Comparison of ENCODE assay signal across 22 mouse cellular contexts in genomic region chr1:54777104-54777503, GRCm38 (mm10).
DNase-seq lines count a peak whose midpoint lies in the region; ATAC-seq and TF ChIP-seq lines count a peak whose summit lies in the region.
"Had no signal": no experiment of that assay in that cellular context is flagged by ENCODE, and none has a peak within 500 bp of the region (broad histone marks: within the 10 kb centered on the region; RNA-seq: fewer than 3 reads in every experiment).

No protein-coding gene starts in this region.

- no peak overlapping the region for H3K9ac ChIP-seq in heart, postnatal 0 days (replicated peaks; ENCODE audit: low read depth, low read length)
- no peak overlapping the region for H3K9ac ChIP-seq in heart, embryonic 12.5 days
- H3K9ac ChIP-seq in kidney, postnatal 0 days (ENCODE audit: low read depth, low read length): no peak overlapping the region
- H3K9ac ChIP-seq: embryonic facial prominence, embryonic 13.5 days; forebrain, embryonic 12.5 days; forebrain, postnatal 0 days; heart, embryonic 13.5 days; hindbrain, embryonic 14.5 days; intestine, embryonic 15.5 days had no signal

- H3K4me1 ChIP-seq in heart, postnatal 0 days (ENCODE audit: control insufficient read depth, insufficient read depth): 0 out of 2 replicates have a peak, but pooled peaks cover 5% of the 10 kb centered on the region
- H3K4me1 ChIP-seq in heart, embryonic 12.5 days (replicated peaks): peaks cover 5% of the 10 kb centered on the region; the same call in 1 of the 2 replicates
- no peaks in the 10 kb centered on the region for H3K4me1 ChIP-seq in kidney, postnatal 0 days (replicated peaks; ENCODE audit: insufficient read depth, low read length)
- H3K4me1 ChIP-seq: embryonic facial prominence, embryonic 13.5 days; forebrain, embryonic 12.5 days; hindbrain, embryonic 10.5 days; intestine, embryonic 15.5 days had no signal

- H3K4me2 ChIP-seq in heart, postnatal 0 days (ENCODE audit: low read depth, low read length): no peak overlapping the region
- H3K4me2 ChIP-seq in heart, embryonic 12.5 days: no peak overlapping the region
- no peak overlapping the region for H3K4me2 ChIP-seq in kidney, postnatal 0 days (ENCODE audit: low read length)
- H3K4me2 ChIP-seq: embryonic facial prominence, embryonic 13.5 days; forebrain, embryonic 12.5 days; heart, embryonic 13.5 days; hindbrain, embryonic 14.5 days; intestine, embryonic 15.5 days had no signal

- no peak overlapping the region for H3K4me3 ChIP-seq in heart, postnatal 0 days (ENCODE audit: low read depth, low read length)
- no peak overlapping the region for H3K4me3 ChIP-seq in heart, embryonic 12.5 days
- H3K4me3 ChIP-seq in kidney, postnatal 0 days (replicated peaks; ENCODE audit: low read depth, low read length): no peak overlapping the region
- H3K4me3 ChIP-seq: embryonic facial prominence, embryonic 13.5 days; forebrain, embryonic 12.5 days; heart, embryonic 13.5 days; hindbrain, embryonic 10.5 days; intestine, embryonic 15.5 days had no signal

- no peaks in the 10 kb centered on the region for H3K36me3 ChIP-seq in heart, postnatal 0 days (replicated peaks; ENCODE audit: control insufficient read depth, insufficient read depth, low read length)
- no peaks in the 10 kb centered on the region for H3K36me3 ChIP-seq in heart, embryonic 12.5 days
- H3K36me3 ChIP-seq in kidney, postnatal 0 days (ENCODE audit: insufficient read depth, low read length): no peaks in the 10 kb centered on the region
- H3K36me3 ChIP-seq: embryonic facial prominence, embryonic 13.5 days; forebrain, embryonic 12.5 days; heart, embryonic 13.5 days; hindbrain, embryonic 10.5 days; intestine, embryonic 15.5 days had no signal

- H3K27ac ChIP-seq in heart, postnatal 0 days (ENCODE audit: low read depth): no peak overlapping the region
- no peak overlapping the region for H3K27ac ChIP-seq in heart, embryonic 12.5 days (ENCODE audit: poor library complexity, severe bottlenecking)
- no peak overlapping the region for H3K27ac ChIP-seq in kidney, postnatal 0 days
- H3K27ac ChIP-seq: embryonic facial prominence, embryonic 13.5 days; forebrain, embryonic 12.5 days; heart, embryonic 13.5 days; hindbrain, embryonic 10.5 days; hindbrain, embryonic 14.5 days; intestine, embryonic 15.5 days had no signal

- intact Hi-C loops in heart, postnatal 25 days (cut with DNase I): no loop called here

- no peaks in the 10 kb centered on the region for H3K27me3 ChIP-seq in heart, postnatal 0 days (ENCODE audit: control insufficient read depth, insufficient read depth, low read length)
- H3K27me3 ChIP-seq in heart, embryonic 12.5 days (replicated peaks): no peaks in the 10 kb centered on the region
- no peaks in the 10 kb centered on the region for H3K27me3 ChIP-seq in kidney, postnatal 0 days (ENCODE audit: insufficient read depth, low read length)
- H3K27me3 ChIP-seq: CH12.LX; embryonic facial prominence, embryonic 13.5 days; forebrain, embryonic 12.5 days; heart, embryonic 13.5 days; intestine, embryonic 15.5 days had no signal

- no peak for TF ChIP-seq EP300 in heart, postnatal 0 days (IDR thresholded peaks at IDR 0.05; ENCODE audit: low read depth)

- WGBS in heart, postnatal 0 days: 30% methylated on average over 6 of the region's 6 CpGs
- WGBS in heart, embryonic 12.5 days: 33% methylated on average over 6 of the region's 6 CpGs
- WGBS in kidney, postnatal 0 days: 44% methylated on average over 6 of the region's 6 CpGs

- DNase-seq in heart, adult 18-20 months: peak; percentile 26 to 32
- no peak for DNase-seq in heart, postnatal 25 days (ENCODE audit: low spot score)
- no peak for DNase-seq in heart, postnatal 0 days (ENCODE audit: low spot score)
- peak; percentile 16 for DNase-seq in kidney, postnatal 0 days (ENCODE audit: low spot score)
- DNase-seq in kidney, adult 18-20 months: no peak
- no peak for DNase-seq in yolk sac, embryonic 10.5 days (ENCODE audit: low spot score)
- DNase-seq: adrenal gland, adult 2 months; adrenal gland, postnatal 25 days; cerebellum, adult 18-20 months; cerebellum, adult 9-11 months; cerebellum, postnatal 36 days; forebrain, postnatal 0 days; gastrocnemius, postnatal 36 days; kidney, adult 8-10 months had no signal

- peak; percentile 58 for ATAC-seq in heart, postnatal 0 days (ENCODE audit: insufficient read depth, low read depth)
- no peak for ATAC-seq in heart, embryonic 12.5 days (ENCODE audit: insufficient number of reproducible peaks, low FRiP score)
- ATAC-seq in kidney, postnatal 0 days (replicated peaks; ENCODE audit: low FRiP score, low read depth): no peak
- ATAC-seq: forebrain, postnatal 0 days; intestine, embryonic 15.5 days had no signal

- no peak for TF ChIP-seq CTCF in heart, postnatal 0 days (IDR thresholded peaks at IDR 0.05; ENCODE audit: low read depth)
- no peak for TF ChIP-seq CTCF in kidney, postnatal 0 days (IDR thresholded peaks at IDR 0.05; ENCODE audit: low read depth)

- H3K9me3 ChIP-seq in heart, postnatal 0 days (replicated peaks; ENCODE audit: control insufficient read depth, low read length): no peaks in the 10 kb centered on the region
- H3K9me3 ChIP-seq in heart, embryonic 12.5 days (replicated peaks): 0 out of 2 replicates have a peak, but pooled peaks cover 3% of the 10 kb centered on the region
- no peaks in the 10 kb centered on the region for H3K9me3 ChIP-seq in kidney, postnatal 0 days (replicated peaks; ENCODE audit: low read length)
- H3K9me3 ChIP-seq: embryonic facial prominence, embryonic 13.5 days; forebrain, embryonic 12.5 days; hindbrain, embryonic 10.5 days; intestine, embryonic 15.5 days had no signal

Comparison
In these comparisons a context has a peak if more than half of its experiments do, and no peak if none do; other contexts are left out.
1. DNase-seq: peak in heart, adult 18-20 months (2 of 2) and kidney, postnatal 0 days (single experiment); none in heart, postnatal 25 days (single experiment), heart, postnatal 0 days (single experiment), kidney, adult 18-20 months (single experiment) and yolk sac, embryonic 10.5 days (single experiment).